Mouse (Mus musculus) ES-Bruce4 (cell line): ENCODE measurements around the gene Mettl7b.

Source experiments
- CTCF ChIP-seq: IDR thresholded peaks from one replicate; pipeline ENCODE4 v1.8.1; 2011; ENCODE audit warnings: low read depth, low read length
- POLR2A ChIP-seq: IDR thresholded peaks from one replicate; pipeline ENCODE4 v1.8.1; 2011; ENCODE audit warnings: low read length; ENCODE audit not compliant: insufficient read depth

- TF ChIP-seq POLR2A, result no peak
- TF ChIP-seq CTCF, result no peak
Observed at GRCm38 (mm10) chr10:128935826-128936440, 24.9 kb downstream of the Mettl7b start.
